Mouse (Mus musculus): ENCODE data around the gene Maip1. TPM values are rescaled to one million over a fixed set of nuclear protein-coding genes. Genes with fewer than 3 reads are reported as not detected.

The Maip1 gene
- 32.9 TPM for polyA plus RNA-seq (2014; fragmentation: Illumina TruSeq; extraction: RNeasy Lipid Tissue Mini Kit (QIAGEN cat#74804); ENCODE audit: low read depth, low replicate concordance)

DNA sequence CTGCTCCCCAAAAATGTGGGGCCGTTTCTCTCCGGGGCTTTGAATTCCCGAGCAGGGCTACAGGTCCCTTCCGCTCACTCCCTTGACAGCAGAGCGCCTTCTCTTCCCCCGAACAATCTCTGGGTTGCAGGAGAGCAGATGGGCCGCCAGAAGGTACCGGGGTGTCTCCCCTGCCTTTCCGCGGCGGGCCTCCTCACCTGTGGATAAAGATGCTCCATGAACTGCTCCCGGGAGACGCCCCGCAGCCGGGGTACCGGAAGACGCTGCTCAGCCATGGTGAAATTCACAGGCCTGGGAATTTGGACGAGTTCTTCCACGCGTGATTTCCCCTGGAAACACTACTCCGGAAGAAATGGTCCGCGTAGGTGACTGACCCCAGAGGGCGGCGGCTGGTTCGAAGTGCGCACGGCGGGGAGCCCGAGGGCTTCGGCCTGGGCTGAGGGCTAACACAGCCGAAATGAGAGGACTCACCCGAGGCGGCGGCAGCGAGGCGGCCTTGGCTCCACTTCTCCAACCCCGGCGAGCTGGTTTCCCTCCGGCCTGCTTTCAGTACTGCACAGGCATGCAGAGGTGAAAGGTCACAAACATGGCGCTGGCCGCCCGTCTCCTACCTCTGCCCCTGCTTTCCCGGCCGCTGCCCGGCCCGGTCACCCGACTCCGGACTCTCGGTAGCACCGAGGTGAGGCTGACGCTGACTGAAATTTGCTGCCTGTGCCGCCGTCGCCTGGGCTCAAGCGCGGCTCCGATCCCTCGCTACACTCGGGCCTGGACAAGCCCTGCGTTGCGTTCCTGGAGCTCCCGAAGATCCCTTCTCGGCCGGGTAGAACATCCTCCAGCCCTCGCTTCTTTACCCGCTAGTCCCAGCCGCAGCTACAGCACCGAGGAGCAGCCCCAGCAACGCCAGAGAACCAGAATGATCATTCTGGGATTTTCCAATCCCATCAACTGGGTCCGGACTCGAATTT, at the start of gene Maip1, which contains the start of gene Tyw5:
Gene Maip1, plus strand, starts transcription at position 142 of the 965 bp plus-strand sequence.
Gene Tyw5, minus strand, starts transcription at position 915 of the 965 bp plus-strand sequence.

DNA sequence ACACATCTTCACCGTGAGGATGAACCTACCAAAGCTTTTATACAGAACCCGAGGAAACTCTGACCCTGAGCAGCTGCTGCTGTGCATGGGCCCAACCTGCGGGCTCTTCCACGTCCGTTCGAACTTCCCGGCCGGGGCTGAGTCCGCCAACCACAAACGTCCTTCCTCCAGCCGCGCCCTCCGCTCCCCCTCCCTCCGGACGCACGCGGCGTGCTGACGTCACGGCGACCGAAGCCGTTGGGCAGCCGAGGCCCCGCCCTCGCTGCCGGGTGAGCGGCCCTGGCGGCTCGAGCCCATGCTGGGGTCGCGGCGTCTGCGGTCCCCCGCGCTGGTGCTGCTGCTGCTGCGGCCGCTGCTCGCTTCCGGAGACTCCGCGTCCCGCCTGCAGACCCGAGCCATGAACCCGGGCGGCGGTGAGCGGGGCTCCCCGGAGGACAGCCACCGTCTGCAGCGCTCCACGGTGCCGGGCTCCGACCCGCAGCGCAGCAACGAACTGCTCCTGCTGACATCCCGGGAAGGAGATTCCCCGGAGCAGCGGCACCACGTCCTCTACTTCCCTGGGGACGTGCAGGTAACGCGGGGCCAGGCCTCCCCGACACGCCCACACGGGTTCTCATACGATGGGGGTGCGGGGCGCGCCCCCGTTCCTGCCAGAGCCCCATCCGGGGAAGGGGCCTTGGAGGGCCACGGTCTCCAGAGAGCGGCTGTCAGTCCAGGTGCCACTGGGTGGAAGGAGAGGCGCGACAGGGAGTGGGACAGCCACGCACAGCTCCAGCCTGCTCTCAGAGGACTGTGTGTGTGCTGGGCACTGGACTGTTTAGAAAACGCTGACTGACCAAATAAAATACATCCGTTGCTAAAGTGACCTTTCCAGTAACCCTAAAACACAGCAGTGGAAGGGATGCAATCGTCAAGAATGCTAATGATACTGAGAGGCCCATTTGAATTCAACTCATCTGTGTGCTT, 28.5 kb upstream of the Maip1 start, which contains the start of gene 1700066M21Rik:
Gene 1700066M21Rik, plus strand, starts transcription at position 245 of the 966 bp plus-strand sequence.

Other genes with a start within 250 kb of the Maip1 start
- gene 1700066M21Rik, start 28.7 kb upstream of the Maip1 start, polyA plus RNA-seq (2014; fragmentation: Illumina TruSeq; extraction: RNeasy Lipid Tissue Mini Kit (QIAGEN cat#74804); ENCODE audit: low read depth, low replicate concordance), result 25.1 TPM
- gene Tyw5, start 773 bp downstream of the Maip1 start, polyA plus RNA-seq (2014; fragmentation: Illumina TruSeq; extraction: RNeasy Lipid Tissue Mini Kit (QIAGEN cat#74804); ENCODE audit: low read depth, low replicate concordance), result 65.5 TPM